Mouse (Mus musculus) left cerebral cortex, adult 2 months (tissue): ENCODE results near the gene Ccdc183. TPM values are rescaled to one million over a fixed set of nuclear protein-coding genes. Genes with fewer than 3 reads are reported as not detected.
A peak's percentile ranks its signal among the peaks of the same experiment; 100 is the strongest.

Source experiments
- DNase-seq, 2 experiments: peaks; one replicate each; pipeline ENCODE4 v3.0.0; 2021 to 2022; ENCODE audit warnings: low spot score in 2 of 2, mixed read lengths in 1 of 2; ENCODE audit errors: extremely low spot score in 1 of 2
- H3K27ac ChIP-seq: fragments of 200-600 bp; 2 replicates; pipeline ENCODE4 v1.8.1; 2022
- H3K4me3 ChIP-seq: fragments of 200-600 bp; 2 replicates; pipeline ENCODE4 v1.8.1; 2022
- CTCF ChIP-seq: fragments of 200-600 bp; IDR thresholded peaks from 2 replicates; pipeline ENCODE4 v1.8.1; 2022; ENCODE audit warnings: antibody characterized with exemption, mild to moderate bottlenecking, moderate library complexity
- intact Hi-C: fragments of 180-260 bp; cut with DNase I; formaldehyde crosslinking; loops from one replicate; pipeline ENCODE4 v1.15.1; 2025
- long read RNA-seq, 2 experiments: library from polyadenylated mRNA; stranded (forward); transcript quantifications; one replicate each; pipeline ENCODE4 v2.0.0; 2021; ENCODE audit warnings: borderline mapping rate in 2 of 2
- total RNA-seq, 2 experiments: library from RNA; stranded (reverse); gene quantifications; 2 replicates each; pipeline ENCODE4 v1.2.3; 2021

The Ccdc183 gene
- total RNA-seq = not detected
- long read RNA-seq, experiment 1 = 0 reads
- long read RNA-seq, experiment 2 = 0 reads

- no peak for DNase-seq
- intact Hi-C loops = no loop called here
- Histone ChIP-seq H3K4me3 (no peak within 1 kb of the TSS), H3K27ac (no peak within 1 kb of the TSS)
- TF ChIP-seq CTCF = no peak
Measured at GRCm38 (mm10) chr2:25617578-25617977, at the start of gene Ccdc183. Gene Ccdc183, minus strand, starts transcription at chr2:25617678.

- TF ChIP-seq CTCF = no peak
- intact Hi-C loops = no loop called here
- Histone ChIP-seq H3K27ac (no peak overlapping the region), H3K4me3 (no peak overlapping the region)
- no peak for DNase-seq
Measured at GRCm38 (mm10) chr2:25666516-25666915, 49.0 kb upstream of the Ccdc183 start.

- TF ChIP-seq CTCF = no peak
- Histone ChIP-seq H3K4me3 (no peak overlapping the region), H3K27ac (no peak overlapping the region)
- intact Hi-C loops = no loop called here
- DNase-seq = no peak
Measured at GRCm38 (mm10) chr2:25664125-25664524, 46.6 kb upstream of the Ccdc183 start.

- Histone ChIP-seq H3K4me3 (no peak overlapping the region), H3K27ac (no peak overlapping the region)
- TF ChIP-seq CTCF = peak; percentile 65
- DNase-seq = peak; percentile 21 to 47
- intact Hi-C loops = no loop called here
Measured at GRCm38 (mm10) chr2:25663511-25663910, 46.0 kb upstream of the Ccdc183 start.

- no peak for DNase-seq
- Histone ChIP-seq H3K4me3 (no peak overlapping the region), H3K27ac (no peak overlapping the region)
- intact Hi-C loops = no loop called here
- no peak for TF ChIP-seq CTCF
Measured at GRCm38 (mm10) chr2:25661245-25661970, 43.9 kb upstream of the Ccdc183 start.

GRCm38 (mm10) chr2:25660279-25660678 is 42.8 kb upstream of the Ccdc183 start:
- intact Hi-C loops = no loop called here

GRCm38 (mm10) chr2:25657652-25658051 is 40.2 kb upstream of the Ccdc183 start, which contains the start of gene Lcn5:
Gene Lcn5, plus strand, starts transcription at chr2:25657952.
- H3K27ac ChIP-seq = no peak within 1 kb of the TSS
- intact Hi-C loops = no loop called here
- no peak within 1 kb of the TSS for H3K4me3 ChIP-seq
- no peak for DNase-seq
- TF ChIP-seq CTCF = no peak

More at GRCm38 (mm10) chr2:25660279-25660678, 42.8 kb upstream of the Ccdc183 start:
- Histone ChIP-seq H3K27ac (no peak overlapping the region), H3K4me3 (no peak overlapping the region)
- TF ChIP-seq CTCF = no peak
- no peak for DNase-seq

GRCm38 (mm10) chr2:25657246-25657645 is 39.8 kb upstream of the Ccdc183 start:
- intact Hi-C loops = no loop called here
- H3K27ac ChIP-seq = no peak overlapping the region
- H3K4me3 ChIP-seq = no peak overlapping the region
- DNase-seq = no peak
- no peak for TF ChIP-seq CTCF

- intact Hi-C loops = no loop called here
- no peak for DNase-seq
- H3K4me3 ChIP-seq = no peak overlapping the region
- TF ChIP-seq CTCF = no peak
- H3K27ac ChIP-seq = no peak overlapping the region
Measured at GRCm38 (mm10) chr2:25656691-25657090, 39.2 kb upstream of the Ccdc183 start.

- intact Hi-C loops = no loop called here
Measured at GRCm38 (mm10) chr2:25654502-25654901, 37.0 kb upstream of the Ccdc183 start.

GRCm38 (mm10) chr2:25652902-25653301 is 35.4 kb upstream of the Ccdc183 start, which contains the start of gene Lcn8:
Gene Lcn8, plus strand, starts transcription at chr2:25653120.
- no peak within 1 kb of the TSS for H3K27ac ChIP-seq
- intact Hi-C loops = no loop called here
- no peak for DNase-seq
- TF ChIP-seq CTCF = no peak
- no peak within 1 kb of the TSS for H3K4me3 ChIP-seq

More at GRCm38 (mm10) chr2:25654502-25654901, 37.0 kb upstream of the Ccdc183 start:
- no peak for TF ChIP-seq CTCF
- Histone ChIP-seq H3K4me3 (no peak overlapping the region), H3K27ac (no peak overlapping the region)
- no peak for DNase-seq

GRCm38 (mm10) chr2:25639890-25640289 is 22.4 kb upstream of the Ccdc183 start:
- no peak overlapping the region for H3K4me3 ChIP-seq
- TF ChIP-seq CTCF = peak; percentile 61
- H3K27ac ChIP-seq = no peak overlapping the region
- intact Hi-C loops = no loop called here
- peak in 1 of 2 experiments; percentile 25 for DNase-seq

GRCm38 (mm10) chr2:25634046-25634445 is 16.6 kb upstream of the Ccdc183 start:
- no peak overlapping the region for H3K4me3 ChIP-seq
- no peak for DNase-seq
- no peak overlapping the region for H3K27ac ChIP-seq
- intact Hi-C loops = no loop called here
- TF ChIP-seq CTCF = peak; percentile 46
